Mouse (Mus musculus) left cerebral cortex, adult 2 months (tissue): Measurements from ENCODE around the gene Fam189b. TPM values are rescaled to one million over a fixed set of nuclear protein-coding genes. Genes with fewer than 3 reads are reported as not detected.
"Not testable (repeated sequence)": the region's sequence is repeated elsewhere in the genome, so short reads cannot be mapped to it uniquely, and the experiment has no call there.

Experiments used
- DNase-seq, 2 experiments: peaks; one replicate each; pipeline ENCODE4 v3.0.0; 2021 to 2022; ENCODE audit warnings: low spot score in 2 of 2, mixed read lengths in 1 of 2; ENCODE audit errors: extremely low spot score in 1 of 2
- H3K27ac ChIP-seq: fragments of 200-600 bp; 2 replicates; pipeline ENCODE4 v1.8.1; 2022
- H3K4me3 ChIP-seq: fragments of 200-600 bp; 2 replicates; pipeline ENCODE4 v1.8.1; 2022
- CTCF ChIP-seq: fragments of 200-600 bp; IDR thresholded peaks from 2 replicates; pipeline ENCODE4 v1.8.1; 2022; ENCODE audit warnings: antibody characterized with exemption, mild to moderate bottlenecking, moderate library complexity
- intact Hi-C: fragments of 180-260 bp; cut with DNase I; formaldehyde crosslinking; loops from one replicate; pipeline ENCODE4 v1.15.1; 2025
- total RNA-seq, 2 experiments: library from RNA; stranded (reverse); gene quantifications; 2 replicates each; pipeline ENCODE4 v1.2.3; 2021

Gene Fam189b
- total RNA-seq, 2 experiments from 2014 or later, result 56.9 to 60.4 TPM

DNA sequence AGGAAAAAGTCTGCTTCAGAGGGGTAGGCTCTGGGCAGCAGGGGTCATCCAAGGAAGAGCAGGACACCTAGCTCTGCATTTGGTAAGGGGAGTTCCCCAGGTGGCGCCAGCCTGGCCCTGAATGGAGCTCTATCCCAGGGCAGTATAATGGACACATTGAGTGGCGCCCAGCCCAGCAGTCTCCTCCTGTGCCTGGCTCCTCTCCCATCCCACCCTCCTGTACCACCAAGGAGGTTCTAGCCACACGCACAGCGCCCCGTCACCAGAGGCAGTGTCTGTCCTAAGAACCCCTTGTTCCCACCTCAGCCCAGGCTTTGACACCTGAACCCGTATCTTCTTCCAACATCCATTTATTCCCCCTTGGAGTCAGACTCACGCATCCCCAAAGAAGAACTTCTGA is 26.8 kb downstream of the Fam189b start:
- intact Hi-C loops, result no loop called here
- H3K4me3 ChIP-seq, result no peak overlapping the region
- TF ChIP-seq CTCF, result no peak
- no peak overlapping the region for H3K27ac ChIP-seq
- no peak for DNase-seq

DNA sequence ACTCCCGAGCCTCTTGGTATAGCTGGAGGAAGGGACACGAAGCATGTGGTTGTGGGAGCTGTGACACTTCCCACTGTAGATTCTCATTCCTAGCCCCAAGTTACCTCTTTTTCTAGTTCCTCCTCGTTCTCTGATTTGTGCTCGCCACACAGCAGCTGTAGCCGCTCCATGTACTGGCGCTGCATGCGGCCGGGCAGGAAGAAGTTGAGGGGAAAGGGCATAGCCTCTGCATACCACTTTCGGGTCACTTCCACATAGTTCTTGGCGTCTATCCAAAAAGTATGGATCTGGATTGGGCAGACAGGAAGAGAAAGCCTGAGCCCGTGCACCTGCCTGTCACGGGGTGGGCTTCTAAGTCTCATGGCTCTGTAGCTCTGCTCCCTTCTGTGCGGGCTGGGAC is 27.2 kb downstream of the Fam189b start:
- H3K4me3 ChIP-seq, result no peak overlapping the region
- H3K27ac ChIP-seq, result no peak overlapping the region
- no peak for DNase-seq
- TF ChIP-seq CTCF, result no peak
- intact Hi-C loops, result no loop called here

DNA sequence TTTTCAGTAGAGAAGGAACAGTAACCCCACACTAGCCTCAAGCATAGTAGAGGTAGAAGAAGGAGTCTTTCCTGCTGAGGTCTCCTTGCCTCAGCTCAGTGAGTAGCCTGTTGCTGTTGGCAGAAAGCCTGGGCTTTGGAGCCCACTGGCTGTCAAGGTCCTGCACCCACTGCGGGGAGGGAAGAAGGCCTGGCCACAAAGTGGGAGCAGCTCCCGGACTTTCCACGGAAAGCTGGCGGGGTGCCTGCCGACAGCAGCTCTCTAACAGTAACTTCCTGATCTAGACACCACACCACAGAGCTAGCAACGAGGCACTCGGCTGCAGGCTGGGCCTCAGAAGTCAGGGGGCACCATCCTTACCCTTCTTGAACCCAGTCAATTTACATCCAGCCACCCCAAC is 27.8 kb downstream of the Fam189b start:
- intact Hi-C loops, result no loop called here
- TF ChIP-seq CTCF, result no peak
- Histone ChIP-seq H3K27ac (no peak overlapping the region), H3K4me3 (no peak overlapping the region)
- no peak for DNase-seq

DNA sequence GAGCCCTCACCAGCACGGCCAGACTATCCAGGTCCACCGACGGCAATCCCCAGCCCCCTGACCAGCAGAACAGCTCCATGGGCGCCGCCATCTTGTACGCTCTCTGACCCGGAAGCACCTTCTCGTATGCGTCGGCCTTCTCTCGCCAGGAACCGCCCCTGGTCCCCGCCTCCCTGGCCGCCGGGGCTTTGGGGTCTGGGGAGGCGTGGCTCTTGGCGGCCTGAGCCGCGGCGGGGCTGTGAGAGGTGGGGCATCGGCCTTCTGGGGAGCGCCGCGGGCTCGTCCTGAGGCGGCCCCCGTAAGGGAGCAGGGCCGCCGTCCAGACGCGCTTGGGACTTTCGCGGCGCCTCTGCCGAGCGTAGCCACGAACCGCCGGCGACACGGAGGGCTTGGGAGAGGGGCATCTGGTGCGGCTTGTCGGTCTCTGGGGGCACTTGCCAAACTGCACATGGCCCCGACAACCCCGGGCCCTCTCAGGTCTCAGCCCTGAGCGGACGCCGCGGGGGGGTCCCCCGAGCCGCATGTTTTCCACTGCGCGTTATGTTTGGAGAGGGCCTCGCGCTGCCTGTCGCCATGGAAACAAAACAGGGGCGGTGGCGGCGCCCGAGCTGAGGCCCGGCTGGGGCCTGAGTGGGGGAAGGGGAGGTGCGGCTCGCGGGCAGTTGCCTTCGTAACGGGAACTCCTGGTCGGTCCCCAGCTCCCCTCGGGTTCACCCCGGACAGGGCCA is 31.0 kb downstream of the Fam189b start:
- TF ChIP-seq CTCF, result no peak
- peak overlapping the region; percentile 66 for H3K4me3 ChIP-seq
- DNase-seq, result peak; percentile 90 to 91
- peak overlapping the region; percentile 93 for H3K27ac ChIP-seq
- intact Hi-C loops, result loop anchor here (1.0 to 2.0 kb wide), 3 partner anchors 12 to 121 kb away; partner anchors contain the start of genes Gba and Rusc1

DNA sequence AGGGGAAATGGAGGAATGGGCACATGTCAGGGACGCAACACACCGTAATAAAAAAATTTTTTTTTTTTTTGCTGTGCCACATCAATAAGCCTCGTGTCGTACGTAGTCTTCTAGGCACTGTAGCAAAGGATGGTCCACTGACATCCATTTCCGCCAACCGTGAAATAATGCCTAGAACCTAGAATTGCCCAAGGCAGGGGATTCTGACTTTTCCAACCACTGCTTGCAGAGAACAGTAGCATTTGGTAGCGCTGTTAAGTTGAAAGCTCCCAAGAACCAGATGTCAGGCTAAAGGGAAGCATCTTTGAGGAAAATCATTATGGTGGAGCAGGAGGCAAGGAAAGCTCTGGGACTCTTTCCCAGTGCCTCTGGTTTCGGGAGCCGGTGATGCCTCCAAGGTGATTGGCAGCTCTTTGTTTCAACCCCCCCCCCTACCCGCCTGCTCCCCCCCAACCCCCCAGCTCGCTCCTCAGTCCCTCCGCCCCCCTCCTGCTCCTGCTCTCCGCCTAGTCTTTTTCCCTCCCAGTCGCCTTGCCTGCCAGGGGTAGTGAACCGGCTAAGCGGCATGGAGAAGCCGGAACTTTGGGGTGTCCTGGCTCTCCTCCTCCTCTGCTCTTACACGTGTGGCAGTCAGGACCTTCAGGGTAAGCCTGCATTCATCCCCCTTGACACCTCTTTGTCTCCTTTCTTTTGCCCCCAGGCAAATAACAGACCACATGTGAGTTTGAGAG is 31.9 kb downstream of the Fam189b start, which contains the start of gene Thbs3:
Thbs3 (plus strand) TSS at position 500 of the 731 bp plus-strand sequence.
- no peak for DNase-seq
- no peak for TF ChIP-seq CTCF
- Histone ChIP-seq H3K27ac (peak within 1 kb of the TSS; percentile 93), H3K4me3 (peak within 1 kb of the TSS; percentile 66)
- intact Hi-C loops, result loop anchor here (2.0 kb wide), 2 partner anchors 18 to 122 kb away; partner anchors contain the start of gene Rusc1

DNA sequence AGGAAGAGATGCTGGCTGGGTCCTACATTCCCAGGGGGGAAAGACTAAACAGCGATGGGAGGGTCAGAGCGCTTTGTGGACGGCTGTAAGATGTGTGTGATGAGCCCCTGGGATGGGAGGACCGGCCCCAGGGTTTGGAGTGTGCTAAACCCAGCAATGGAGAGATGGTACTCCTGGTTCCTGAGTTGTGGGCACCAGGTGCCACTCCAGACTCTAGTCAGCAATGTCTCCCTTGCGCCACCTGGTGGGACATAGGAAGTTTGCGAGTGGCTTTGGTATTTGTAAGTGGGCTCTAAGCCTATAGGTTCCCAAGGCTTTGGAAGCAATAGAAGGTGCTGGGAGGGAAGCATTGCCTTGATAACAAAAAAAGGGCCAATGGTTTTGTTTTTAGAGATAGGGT is 32.9 kb downstream of the Fam189b start:
- intact Hi-C loops, result loop anchor here (2.0 kb wide), 2 partner anchors 19 to 123 kb away; partner anchors contain the start of gene Rusc1
- H3K4me3 ChIP-seq, result no peak overlapping the region
- no peak overlapping the region for H3K27ac ChIP-seq
- TF ChIP-seq CTCF, result peak; percentile 92
- DNase-seq, result peak; percentile 79 to 80

DNA sequence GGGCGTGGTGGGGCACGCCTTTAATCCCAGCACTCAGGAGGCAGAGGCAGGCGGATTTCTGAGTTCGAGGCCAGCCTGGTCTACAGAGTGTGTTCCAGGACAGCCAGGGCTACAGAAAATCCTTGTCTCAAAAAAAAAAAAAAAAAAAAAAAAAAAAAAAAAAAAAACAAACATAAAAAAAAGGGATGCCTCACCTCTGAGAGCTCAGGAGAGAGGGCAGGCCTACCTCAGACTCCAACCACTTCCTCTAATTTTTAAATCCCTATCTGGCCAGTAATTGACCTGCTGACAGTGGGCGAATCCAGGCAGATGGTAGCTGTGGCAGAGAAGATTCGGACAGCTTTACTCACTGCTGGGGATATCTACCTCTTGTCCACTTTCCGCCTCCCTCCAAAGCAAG is 33.5 kb downstream of the Fam189b start:
- DNase-seq, intact Hi-C loops, H3K4me3 ChIP-seq, H3K27ac ChIP-seq: not testable (repeated sequence)

DNA sequence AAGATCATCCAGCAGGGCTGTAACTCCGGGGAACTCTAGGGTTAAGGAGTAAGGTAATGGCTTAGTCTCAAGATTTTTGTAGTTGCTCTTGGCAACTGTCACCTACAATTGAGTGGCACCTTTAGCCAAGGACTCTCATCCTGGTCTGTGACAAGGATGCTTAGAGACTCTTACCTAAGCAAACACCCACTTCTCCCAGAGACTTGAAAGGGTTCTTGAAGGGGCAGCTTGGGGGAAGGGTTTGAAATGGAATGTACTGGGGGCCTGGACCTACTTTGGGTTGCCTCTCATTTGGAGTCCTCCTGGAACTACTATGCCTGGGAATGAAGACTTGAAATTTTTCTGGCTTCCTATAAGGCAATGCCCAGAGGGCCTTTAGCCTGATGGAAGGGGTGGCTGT is 35.3 kb downstream of the Fam189b start:
- no peak overlapping the region for H3K4me3 ChIP-seq
- H3K27ac ChIP-seq, result no peak overlapping the region
- no peak for DNase-seq
- intact Hi-C loops, result no loop called here
- TF ChIP-seq CTCF, result no peak

DNA sequence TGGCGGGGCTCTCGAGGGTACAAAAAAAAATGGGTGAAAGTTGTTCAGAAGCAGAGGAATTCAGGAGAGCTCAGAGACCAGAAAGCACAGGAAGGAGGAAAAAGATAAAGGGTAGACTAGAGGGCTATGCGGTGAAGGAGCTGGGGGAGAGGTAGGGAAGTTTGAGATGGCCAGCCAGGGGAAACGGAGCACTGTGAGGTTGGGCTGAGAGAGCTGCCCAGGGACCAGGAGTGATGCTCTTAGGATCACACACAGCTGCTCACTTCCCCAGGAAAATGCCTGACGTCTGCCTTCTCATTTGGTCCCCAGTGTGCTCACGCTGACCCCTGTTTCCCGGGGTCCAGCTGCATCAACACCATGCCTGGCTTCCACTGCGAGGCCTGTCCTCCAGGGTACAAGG is 36.6 kb downstream of the Fam189b start:
- Histone ChIP-seq H3K27ac (no peak overlapping the region), H3K4me3 (no peak overlapping the region)
- no peak for DNase-seq
- no peak for TF ChIP-seq CTCF
- intact Hi-C loops, result no loop called here

DNA sequence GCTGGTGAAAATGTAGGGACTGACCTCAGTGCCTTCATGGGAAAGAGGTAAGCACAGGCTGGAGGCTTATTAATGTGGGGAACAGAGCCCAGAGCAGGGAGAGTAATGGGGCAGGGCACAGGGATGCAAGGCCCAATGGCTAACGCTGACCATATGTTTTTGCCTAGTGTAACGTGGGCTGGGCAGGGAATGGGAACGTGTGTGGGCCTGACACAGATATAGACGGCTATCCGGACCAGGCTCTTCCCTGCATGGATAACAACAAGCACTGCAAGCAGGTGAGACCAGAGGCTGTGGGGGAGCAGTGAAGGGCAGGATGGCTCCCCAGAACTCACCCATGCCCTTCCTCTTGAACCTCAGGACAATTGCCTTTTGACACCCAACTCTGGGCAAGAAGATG is 38.2 kb downstream of the Fam189b start:
- peak overlapping the region; percentile 57 for H3K27ac ChIP-seq
- peak in 1 of 2 experiments; percentile 37 for DNase-seq
- no peak for TF ChIP-seq CTCF
- intact Hi-C loops, result no loop called here
- no peak overlapping the region for H3K4me3 ChIP-seq

DNA sequence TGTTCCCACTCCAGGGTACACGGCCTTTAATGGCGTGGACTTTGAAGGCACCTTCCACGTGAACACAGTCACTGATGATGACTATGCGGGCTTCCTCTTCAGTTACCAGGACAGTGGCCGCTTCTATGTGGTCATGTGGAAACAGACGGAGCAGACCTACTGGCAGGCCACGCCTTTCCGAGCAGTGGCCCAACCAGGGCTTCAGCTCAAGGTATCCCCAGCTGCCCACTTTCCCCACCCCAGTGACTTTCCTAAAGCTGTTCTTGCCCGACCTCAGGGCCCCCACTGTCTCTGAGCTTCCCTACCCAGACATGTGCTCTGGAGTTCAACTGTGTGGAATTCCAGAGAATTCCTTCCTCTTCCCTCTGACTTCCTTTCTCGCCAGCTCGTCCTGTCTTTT is 41.9 kb downstream of the Fam189b start:
- Histone ChIP-seq H3K27ac (peak overlapping the region; percentile 74), H3K4me3 (peak overlapping the region; percentile 53; the same call in 1 of the 2 replicates)
- intact Hi-C loops, result no loop called here
- TF ChIP-seq CTCF, result no peak
- DNase-seq, result no peak

DNA sequence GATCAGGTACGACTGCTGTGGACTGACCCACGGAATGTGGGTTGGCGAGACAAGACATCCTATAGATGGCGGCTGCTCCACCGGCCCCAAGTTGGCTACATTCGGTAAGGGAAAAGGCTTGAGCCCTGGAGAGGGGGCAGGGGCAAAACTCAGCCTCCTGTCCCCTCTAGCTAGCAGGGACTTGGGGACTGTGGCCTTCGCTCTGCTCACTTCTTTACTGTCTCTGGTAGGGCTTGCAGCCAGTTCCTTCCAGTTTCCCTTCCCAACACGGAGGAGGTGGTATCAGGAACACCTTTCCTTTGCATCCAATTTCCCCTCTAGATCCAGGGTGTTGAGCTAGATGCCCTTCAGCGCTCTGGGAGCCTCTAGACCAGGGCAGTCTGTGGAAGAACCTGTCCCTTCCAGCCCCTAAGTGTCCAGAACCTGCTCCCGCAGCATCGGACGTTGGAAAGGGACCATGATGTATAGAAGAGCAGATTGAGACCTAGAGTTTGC is 42.4 kb downstream of the Fam189b start:
- Histone ChIP-seq H3K4me3 (peak overlapping the region; percentile 53), H3K27ac (peak overlapping the region; percentile 74)
- intact Hi-C loops, result no loop called here

More for the DNA sequence above, 42.4 kb downstream of the Fam189b start:
- DNase-seq, result no peak
- TF ChIP-seq CTCF, result no peak
